ENCODE assay signal across 1 mouse cellular context in the genomic region with DNA sequence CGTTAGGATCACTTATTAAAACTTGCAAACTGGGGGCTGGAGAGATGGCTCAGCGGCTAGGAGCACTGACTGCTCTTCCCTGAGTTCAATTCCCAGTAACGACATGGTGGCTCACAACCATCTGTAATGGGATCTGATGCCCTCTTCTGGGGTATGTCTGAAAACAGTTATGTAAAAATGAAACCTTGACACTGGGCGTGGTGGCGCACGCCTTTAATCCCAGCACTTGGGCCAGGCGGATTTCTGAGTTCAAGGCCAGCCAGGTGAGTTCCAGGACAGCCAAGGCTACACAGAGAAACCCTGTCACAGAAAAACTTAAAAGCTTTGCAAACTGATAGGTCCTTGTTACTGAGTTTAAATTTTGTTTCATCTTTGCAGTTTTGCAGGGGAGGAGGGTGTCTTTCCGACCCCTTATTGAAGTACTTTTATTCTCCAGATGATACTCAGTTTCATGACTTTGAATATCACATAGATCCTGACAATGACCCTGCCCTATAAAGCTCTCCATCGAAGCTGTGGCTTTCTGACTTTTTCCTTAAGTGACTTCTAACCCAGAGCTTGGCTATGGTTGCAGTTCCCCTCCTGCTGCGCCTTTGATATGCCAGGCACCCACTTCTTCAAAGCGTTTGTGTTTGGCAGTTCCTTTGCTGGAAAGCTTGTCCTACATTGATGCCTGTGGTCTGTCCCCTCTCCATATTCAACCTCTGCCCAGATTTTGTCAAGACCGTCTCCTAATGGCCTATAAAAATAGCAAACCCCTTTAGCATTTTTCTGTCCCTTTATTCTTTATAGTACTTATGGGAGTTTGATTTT.
TF ChIP-seq lines count a peak whose summit lies in the region.

No protein-coding gene starts in this region.

TF ChIP-seq in MEL, 35 proteins besides CTCF, POLR2A, EP300 and RAD21:
- no peak; the same call in 1 of the 2 replicates for TF ChIP-seq POLR2AphosphoS5 (IDR thresholded peaks at IDR 0.05; ENCODE audit: borderline replicate concordance, low read depth, low read length)
- TF ChIP-seq ZMIZ1 (IDR thresholded peaks at IDR 0.05; ENCODE audit: low read depth, low read length) = 0 out of 2 replicates have a peak, but pooled peaks have one; percentile 32
- TF ChIP-seq TCF12 (IDR thresholded peaks at IDR 0.05; ENCODE audit: low read depth, low read length) = no peak
- TF ChIP-seq ETS1 (IDR thresholded peaks at IDR 0.05; ENCODE audit: low read depth, low read length) = no peak; the same call in 1 of the 2 replicates
- TF ChIP-seq MEF2A (IDR thresholded peaks at IDR 0.05; ENCODE audit: extremely low read depth, insufficient replicate concordance, low read depth, low read length, poor library complexity, severe bottlenecking) = no peak
- peak; percentile 73 for TF ChIP-seq TBP (IDR thresholded peaks at IDR 0.05; ENCODE audit: low read depth, low read length)
- no peak for TF ChIP-seq KAT2A (conservative IDR thresholded peaks at IDR 0.05; ENCODE audit: low read depth, low read length)
- no peak for TF ChIP-seq ELF1 (IDR thresholded peaks at IDR 0.05; ENCODE audit: low read depth, low read length)
- TF ChIP-seq MAFK (IDR thresholded peaks at IDR 0.05; ENCODE audit: borderline replicate concordance, low read depth, low read length) = no peak
- no peak for TF ChIP-seq ZKSCAN1 (IDR thresholded peaks at IDR 0.05; ENCODE audit: low read depth, low read length)
- TF ChIP-seq MAZ (IDR thresholded peaks at IDR 0.05; ENCODE audit: low read depth, low read length) = 0 out of 2 replicates have a peak, but pooled peaks have one; percentile 51
- TF ChIP-seq HCFC1 (IDR thresholded peaks at IDR 0.05; ENCODE audit: low read depth, low read length) = no peak
- TF ChIP-seq E2F4 (IDR thresholded peaks at IDR 0.05; ENCODE audit: borderline replicate concordance, low read depth, low read length) = no peak
- no peak; the same call in 1 of the 2 replicates for TF ChIP-seq SMC3 (IDR thresholded peaks at IDR 0.05; ENCODE audit: low read depth, low read length)
- TF ChIP-seq SIN3A (IDR thresholded peaks at IDR 0.05; ENCODE audit: low read length) = 0 out of 2 replicates have a peak, but pooled peaks have one; percentile 11
- TF ChIP-seq MYC (IDR thresholded peaks at IDR 0.05; ENCODE audit: low read depth, low read length) = no peak
- TF ChIP-seq MXI1 (IDR thresholded peaks at IDR 0.05; ENCODE audit: low read depth, low read length) = no peak
- TF ChIP-seq CHD1 (IDR thresholded peaks at IDR 0.05; ENCODE audit: low read depth, low read length) = no peak
- TF ChIP-seq BHLHE40 (IDR thresholded peaks at IDR 0.05; ENCODE audit: borderline replicate concordance, low read depth, low read length) = no peak
- TF ChIP-seq RCOR1 (IDR thresholded peaks at IDR 0.05; ENCODE audit: low read depth, low read length) = no peak
- no peak; the same call in none of the 2 replicates for TF ChIP-seq CHD2 (IDR thresholded peaks at IDR 0.05; ENCODE audit: low read length)
- 0 out of 2 replicates have a peak, but pooled peaks have one; percentile 28 for TF ChIP-seq POLR2AphosphoS2 (IDR thresholded peaks at IDR 0.05; ENCODE audit: low read length)
- TF ChIP-seq ZNF384 (IDR thresholded peaks at IDR 0.05; ENCODE audit: low read depth, low read length) = no peak
- TF ChIP-seq GATA1 (IDR thresholded peaks at IDR 0.05; ENCODE audit: low read depth, low read length) = no peak
